Mouse (Mus musculus): Measurements from ENCODE around the gene D11Wsu47e. TPM values are rescaled to one million over a fixed set of nuclear protein-coding genes. Genes with fewer than 3 reads are reported as not detected.
A peak's percentile ranks its signal among the peaks of the same experiment; 100 is the strongest.

Gene D11Wsu47e
- total and polyA plus RNA-seq, 3 experiments, result 4.7 to 6.4 (median 5.8) TPM

- 70% methylated on average over 8 of the region's 8 CpGs for WGBS
- Histone ChIP-seq H3K9ac (ENCODE audit: low read depth, low read length) (no peak overlapping the region), H3K4me1 (ENCODE audit: control insufficient read depth, insufficient read depth, low read length) (peaks cover 37% of the 10 kb centered on the region), H3K79me2 (replicated peaks; ENCODE audit: control insufficient read depth, insufficient read depth, low read length) (no peaks in the 10 kb centered on the region), H3K36me3 (ENCODE audit: control insufficient read depth, insufficient read depth, low read length) (no peaks in the 10 kb centered on the region), H3K4me3 (no peak overlapping the region), H3K27me3 (ENCODE audit: control insufficient read depth, insufficient read depth, low read length) (no peaks in the 10 kb centered on the region), H3K27ac (no peak overlapping the region)
- peak in 1 of 2 experiments; percentile 35 for DNase-seq
- intact Hi-C loops (cut with DNase I), result no loop called here
- TF ChIP-seq POLR2A (IDR thresholded peaks at IDR 0.05; ENCODE audit: insufficient read depth, low read depth, low read length) (no peak), CTCF (IDR thresholded peaks at IDR 0.05) (no peak), EP300 (IDR thresholded peaks at IDR 0.05; ENCODE audit: insufficient read depth, low read depth, low read length) (no peak)
Measured at GRCm38 (mm10) chr11:113737912-113738311, 53.7 kb downstream of the D11Wsu47e start.

- no peak overlapping the region for H3K4me3 ChIP-seq
- peaks cover 27% of the 10 kb centered on the region for H3K4me1 ChIP-seq (ENCODE audit: control insufficient read depth, insufficient read depth, low read length)
- no peak overlapping the region for H3K9ac ChIP-seq (ENCODE audit: low read depth, low read length)
- peaks cover 3% of the 10 kb centered on the region; the same call in 1 of the 2 replicates for H3K79me2 ChIP-seq (replicated peaks; ENCODE audit: control insufficient read depth, insufficient read depth, low read length)
- no peaks in the 10 kb centered on the region for H3K36me3 ChIP-seq (ENCODE audit: control insufficient read depth, insufficient read depth, low read length)
- 39% methylated on average over 8 of the region's 8 CpGs for WGBS
- peak; percentile 67 to 68 for DNase-seq
- TF ChIP-seq CTCF (IDR thresholded peaks at IDR 0.05) (no peak), POLR2A (IDR thresholded peaks at IDR 0.05; ENCODE audit: insufficient read depth, low read depth, low read length) (no peak)
- H3K27me3 ChIP-seq (ENCODE audit: control insufficient read depth, insufficient read depth, low read length), result no peaks in the 10 kb centered on the region
- intact Hi-C loops (cut with DNase I), result no loop called here
- peak overlapping the region; percentile 23 for H3K27ac ChIP-seq
Measured at GRCm38 (mm10) chr11:113739213-113739612, 55.0 kb downstream of the D11Wsu47e start.

DNA sequence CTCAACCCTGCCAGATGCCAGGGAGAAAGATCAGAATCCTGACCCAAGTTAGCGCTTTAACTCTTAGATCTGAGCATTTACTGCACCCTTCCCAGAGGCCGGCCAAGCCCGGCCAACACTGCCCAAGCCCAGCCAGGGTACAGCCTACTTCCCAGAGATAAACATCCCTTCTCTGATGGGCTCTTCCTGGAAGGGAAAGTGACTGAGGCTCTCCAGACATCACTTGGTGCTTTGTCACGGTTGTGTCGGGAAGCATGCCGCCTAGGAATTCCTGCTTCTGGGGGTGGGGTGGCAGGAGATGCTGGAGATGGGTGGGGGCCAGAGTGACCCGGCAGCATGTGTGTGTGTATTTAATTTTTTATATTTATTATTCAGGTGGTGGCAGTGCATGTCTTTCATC is 55.9 kb downstream of the D11Wsu47e start:
- Histone ChIP-seq H3K27me3 (ENCODE audit: control insufficient read depth, insufficient read depth, low read length) (no peaks in the 10 kb centered on the region), H3K36me3 (ENCODE audit: control insufficient read depth, insufficient read depth, low read length) (no peaks in the 10 kb centered on the region), H3K27ac (peak overlapping the region; percentile 2; the same call in 1 of the 2 replicates), H3K9ac (ENCODE audit: low read depth, low read length) (no peak overlapping the region), H3K4me1 (ENCODE audit: control insufficient read depth, insufficient read depth, low read length) (peaks cover 24% of the 10 kb centered on the region), H3K79me2 (replicated peaks; ENCODE audit: control insufficient read depth, insufficient read depth, low read length) (peaks cover 5% of the 10 kb centered on the region), H3K4me3 (no peak overlapping the region)
- no peak for TF ChIP-seq POLR2A (IDR thresholded peaks at IDR 0.05; ENCODE audit: insufficient read depth, low read depth, low read length)
- no peak for TF ChIP-seq EP300 (IDR thresholded peaks at IDR 0.05; ENCODE audit: insufficient read depth, low read depth, low read length)
- TF ChIP-seq CTCF (IDR thresholded peaks at IDR 0.05), result no peak
- 32% methylated on average over 7 of the region's 7 CpGs for WGBS
- no peak for DNase-seq
- intact Hi-C loops (cut with DNase I), result no loop called here

- no peak for TF ChIP-seq EP300 (IDR thresholded peaks at IDR 0.05; ENCODE audit: insufficient read depth, low read depth, low read length)
- TF ChIP-seq POLR2A (IDR thresholded peaks at IDR 0.05; ENCODE audit: insufficient read depth, low read depth, low read length), result no peak
- peak; percentile 51 for TF ChIP-seq CTCF (IDR thresholded peaks at IDR 0.05)
- WGBS, result 91% methylated on average over 1 of the region's 1 CpGs
- Histone ChIP-seq H3K9ac (ENCODE audit: low read depth, low read length) (no peak overlapping the region), H3K79me2 (replicated peaks; ENCODE audit: control insufficient read depth, insufficient read depth, low read length) (peaks cover 6% of the 10 kb centered on the region), H3K27me3 (ENCODE audit: control insufficient read depth, insufficient read depth, low read length) (no peaks in the 10 kb centered on the region), H3K4me1 (ENCODE audit: control insufficient read depth, insufficient read depth, low read length) (peaks cover 16% of the 10 kb centered on the region), H3K27ac (no peak overlapping the region), H3K36me3 (ENCODE audit: control insufficient read depth, insufficient read depth, low read length) (no peaks in the 10 kb centered on the region), H3K4me3 (no peak overlapping the region)
- DNase-seq, result no peak
- intact Hi-C loops (cut with DNase I), result no loop called here
Measured at GRCm38 (mm10) chr11:113742998-113743397, 58.8 kb downstream of the D11Wsu47e start.

Other genes with a start within 250 kb of the D11Wsu47e start
- gene Sstr2, start 65.1 kb upstream of the D11Wsu47e start, total RNA-seq (2021), result not detected
- gene Sstr2, start 65.1 kb upstream of the D11Wsu47e start, polyA plus RNA-seq (2012; rRNA removed), result not detected in 2 replicates
- 10 to 100 TPM; 16.9 to 18.6 TPM for gene Cog1, start 35.2 kb upstream of the D11Wsu47e start, total RNA-seq (2021)
- gene Cog1, start 35.2 kb upstream of the D11Wsu47e start, polyA plus RNA-seq (2012; rRNA removed), result 25.2 and 32.7 TPM in 2 replicates
- 1 to 10 TPM; 2.6 to 2.7 TPM for gene Slc39a11, start 34.3 kb upstream of the D11Wsu47e start, total RNA-seq (2021)
- gene Slc39a11, start 34.3 kb upstream of the D11Wsu47e start, polyA plus RNA-seq (2012; rRNA removed), result 3.7 and 5.6 TPM in 2 replicates
- 10 to 100 TPM; 15.3 to 16.4 TPM for gene Fam104a, start 257 bp upstream of the D11Wsu47e start, total RNA-seq (2021)
- 10.7 and 12.4 TPM in 2 replicates for gene Fam104a, start 257 bp upstream of the D11Wsu47e start, polyA plus RNA-seq (2012; rRNA removed)
- gene Cpsf4l, start 25.6 kb downstream of the D11Wsu47e start, total RNA-seq (2021), result not detected
- 0.18 TPM in 1 of 2 replicates, not detected in the other for gene Cpsf4l, start 25.6 kb downstream of the D11Wsu47e start, polyA plus RNA-seq (2012; rRNA removed)
- 10 to 100 TPM; 20.6 to 23.2 TPM for gene Cdc42ep4, start 67.5 kb downstream of the D11Wsu47e start, total RNA-seq (2021)
- 12.3 and 12.9 TPM in 2 replicates for gene Cdc42ep4, start 67.5 kb downstream of the D11Wsu47e start, polyA plus RNA-seq (2012; rRNA removed)

Measured in heart, adult 2 months (tissue).